Mouse (Mus musculus): ENCODE measurements around the gene Irgc1.

DNA sequence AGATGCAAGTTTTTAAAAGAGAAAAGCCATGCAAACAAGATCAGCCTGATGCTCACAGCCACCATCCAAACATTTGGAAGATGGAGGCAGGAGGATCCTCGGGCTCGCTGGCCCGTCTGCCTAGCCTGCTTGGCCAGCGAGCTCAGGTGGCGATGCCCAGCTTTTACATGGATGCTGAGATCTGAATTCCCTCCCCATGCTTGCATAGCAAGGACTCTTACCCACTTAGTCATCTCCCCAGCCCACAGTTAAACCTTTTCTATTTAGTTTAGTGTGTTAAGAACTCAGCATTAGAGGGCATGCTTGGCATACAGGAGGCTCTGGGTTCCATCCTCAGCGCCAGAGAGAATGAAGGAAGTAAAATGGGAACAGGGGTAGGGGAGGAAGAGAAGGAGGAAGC, 12.9 kb downstream of the Irgc1 start:
- TF ChIP-seq CTCF (IDR thresholded peaks at IDR 0.05; ENCODE audit: borderline replicate concordance, insufficient read depth, low read length) (no peak), POLR2A (IDR thresholded peaks at IDR 0.05; ENCODE audit: low read depth, low read length) (no peak)

Data from embryonic fibroblast, embryonic 13.5 days (primary cell).